Mouse (Mus musculus): Measurements from ENCODE around the gene Rab19. TPM values are rescaled to one million over a fixed set of nuclear protein-coding genes. Genes with fewer than 3 reads are reported as not detected.
"Not testable (repeated sequence)": the region's sequence is repeated elsewhere in the genome, so short reads cannot be mapped to it uniquely, and the experiment has no call there.

Gene Rab19
- polyA plus RNA-seq, 1 experiment: 2.7 TPM

DNA sequence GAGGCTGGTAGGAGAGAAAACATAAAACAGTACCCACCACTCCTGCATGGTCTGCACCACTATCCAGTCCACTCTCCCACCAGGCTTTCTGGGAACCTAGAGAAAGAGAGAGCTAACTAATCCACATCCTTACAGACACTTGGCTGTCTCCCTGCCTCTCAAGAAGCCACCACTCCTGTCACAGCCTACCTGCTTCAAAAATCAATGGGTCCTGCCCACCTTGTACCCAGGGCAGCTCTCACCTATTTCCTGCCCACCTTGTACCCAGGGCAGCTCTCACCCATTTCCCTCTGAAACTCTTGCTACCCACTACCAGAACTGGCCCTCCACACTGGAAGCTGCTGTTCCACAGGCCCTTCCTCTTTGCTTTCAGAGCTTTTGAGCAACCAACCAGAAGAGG, 8.9 kb upstream of the Rab19 start:
- H3K36me3 ChIP-seq (ENCODE audit: control insufficient read depth, insufficient read depth, low read length): no peaks in the 10 kb centered on the region
- peaks cover 9% of the 10 kb centered on the region; the same call in 1 of the 2 replicates for H3K4me1 ChIP-seq (ENCODE audit: control insufficient read depth, insufficient read depth, low read length)
- no peak overlapping the region for H3K27ac ChIP-seq (ENCODE audit: insufficient read depth, low read depth, low read length)
- TF ChIP-seq CTCF (conservative IDR thresholded peaks at IDR 0.05; ENCODE audit: insufficient read depth, insufficient read length, low read depth, low read length) (no peak), POLR2A (IDR thresholded peaks at IDR 0.05; ENCODE audit: low read depth, low read length) (no peak)
- H3K27me3 ChIP-seq (replicated peaks; ENCODE audit: control insufficient read depth, insufficient read depth, low read length): no peaks in the 10 kb centered on the region
- no peak for DNase-seq
- H3K4me3 ChIP-seq (ENCODE audit: insufficient read depth, low read depth, low read length): no peak overlapping the region

DNA sequence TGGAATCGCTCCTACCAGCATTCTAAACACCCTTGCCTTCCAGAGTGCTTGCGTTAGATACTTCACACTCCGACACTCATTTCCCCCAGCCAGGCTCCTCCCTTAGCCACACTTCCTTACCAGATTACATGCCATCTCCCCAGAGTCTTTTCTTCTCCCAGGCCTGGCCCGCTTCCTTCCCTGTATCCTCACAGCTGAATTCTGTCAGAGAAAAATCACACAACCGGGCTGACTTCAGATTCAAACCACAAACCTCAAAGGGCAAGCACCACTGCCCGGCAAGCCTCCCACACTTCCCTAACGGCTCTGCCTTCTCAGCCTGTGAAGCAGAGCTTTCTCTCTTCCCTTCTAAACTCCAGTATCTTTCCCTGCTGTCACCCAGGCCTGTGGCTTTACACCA, 8.2 kb upstream of the Rab19 start:
- no peaks in the 10 kb centered on the region for H3K36me3 ChIP-seq (ENCODE audit: control insufficient read depth, insufficient read depth, low read length)
- peaks cover 9% of the 10 kb centered on the region; the same call in 1 of the 2 replicates for H3K4me1 ChIP-seq (ENCODE audit: control insufficient read depth, insufficient read depth, low read length)
- H3K27ac ChIP-seq (ENCODE audit: insufficient read depth, low read depth, low read length): peak overlapping the region; percentile 40; the same call in 1 of the 2 replicates
- H3K27me3 ChIP-seq (replicated peaks; ENCODE audit: control insufficient read depth, insufficient read depth, low read length): no peaks in the 10 kb centered on the region
- no peak overlapping the region for H3K4me3 ChIP-seq (ENCODE audit: insufficient read depth, low read depth, low read length)
- WGBS: 35% methylated on average over 7 of the region's 7 CpGs
- TF ChIP-seq POLR2A (IDR thresholded peaks at IDR 0.05; ENCODE audit: low read depth, low read length): no peak
- TF ChIP-seq CTCF (conservative IDR thresholded peaks at IDR 0.05; ENCODE audit: insufficient read depth, insufficient read length, low read depth, low read length): no peak
- DNase-seq: peak; percentile 62

DNA sequence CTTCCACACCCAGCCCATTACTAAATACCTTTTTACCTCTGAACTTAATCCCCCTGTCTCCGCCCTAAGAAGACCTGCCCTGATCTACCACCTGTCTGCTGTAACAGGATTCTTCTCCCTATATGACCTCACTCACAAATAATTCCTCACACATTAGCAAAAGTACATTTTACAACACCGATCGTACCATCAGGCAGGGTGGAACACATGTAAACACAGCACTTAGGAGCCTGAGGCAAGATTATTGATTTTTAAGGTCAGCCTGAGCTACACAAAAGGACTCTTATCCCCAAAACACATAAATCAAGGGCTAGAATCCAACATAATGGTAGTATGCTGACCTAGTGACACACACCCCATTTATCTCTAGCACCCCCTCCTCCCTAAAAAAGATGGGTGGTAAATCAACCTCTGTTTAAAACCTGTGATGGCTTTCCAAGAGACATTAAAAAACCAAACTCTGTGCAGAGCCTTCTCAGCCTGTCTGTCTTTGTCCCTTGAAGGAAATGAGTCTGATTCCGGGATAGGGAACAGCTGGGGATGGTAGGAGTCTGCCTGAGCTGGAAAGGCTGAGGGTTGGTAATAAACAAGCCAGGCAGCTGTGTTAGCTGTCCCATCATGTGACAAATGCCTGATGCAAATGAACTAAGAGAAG, 7.5 kb upstream of the Rab19 start:
- Histone ChIP-seq H3K27ac (ENCODE audit: insufficient read depth, low read depth, low read length) (no peak overlapping the region), H3K4me3 (ENCODE audit: insufficient read depth, low read depth, low read length) (no peak overlapping the region), H3K36me3 (ENCODE audit: control insufficient read depth, insufficient read depth, low read length) (no peaks in the 10 kb centered on the region), H3K4me1 (ENCODE audit: control insufficient read depth, insufficient read depth, low read length) (peaks cover 9% of the 10 kb centered on the region; the same call in 1 of the 2 replicates), H3K27me3 (replicated peaks; ENCODE audit: control insufficient read depth, insufficient read depth, low read length) (no peaks in the 10 kb centered on the region)
- WGBS: 74% methylated on average over 4 of the region's 4 CpGs
- TF ChIP-seq POLR2A (IDR thresholded peaks at IDR 0.05; ENCODE audit: low read depth, low read length) (no peak), CTCF (conservative IDR thresholded peaks at IDR 0.05; ENCODE audit: insufficient read depth, insufficient read length, low read depth, low read length) (no peak)
- DNase-seq: peak; percentile 17

DNA sequence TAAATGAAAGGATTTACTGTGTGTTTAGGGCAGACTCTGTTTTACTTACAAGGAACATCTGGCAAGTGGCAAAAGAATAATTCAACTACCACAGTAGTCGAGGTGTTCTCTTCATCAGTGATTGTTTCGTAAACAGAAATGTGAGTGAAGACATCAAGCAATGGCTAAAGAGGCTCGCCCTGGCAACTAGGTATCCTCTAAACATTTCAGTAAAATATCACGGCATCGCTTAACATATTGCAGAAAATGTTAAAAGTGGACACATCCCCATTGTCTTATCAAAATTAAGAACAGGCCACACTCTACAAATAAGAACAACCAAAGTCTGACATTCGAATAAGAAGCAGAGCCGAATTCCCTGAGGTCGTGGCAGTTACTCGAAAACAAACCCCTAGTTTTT, 4.2 kb upstream of the Rab19 start:
- WGBS: 14% methylated on average over 9 of the region's 9 CpGs
- no peak for DNase-seq
- H3K27ac ChIP-seq (ENCODE audit: insufficient read depth, low read depth, low read length): no peak overlapping the region

DNA sequence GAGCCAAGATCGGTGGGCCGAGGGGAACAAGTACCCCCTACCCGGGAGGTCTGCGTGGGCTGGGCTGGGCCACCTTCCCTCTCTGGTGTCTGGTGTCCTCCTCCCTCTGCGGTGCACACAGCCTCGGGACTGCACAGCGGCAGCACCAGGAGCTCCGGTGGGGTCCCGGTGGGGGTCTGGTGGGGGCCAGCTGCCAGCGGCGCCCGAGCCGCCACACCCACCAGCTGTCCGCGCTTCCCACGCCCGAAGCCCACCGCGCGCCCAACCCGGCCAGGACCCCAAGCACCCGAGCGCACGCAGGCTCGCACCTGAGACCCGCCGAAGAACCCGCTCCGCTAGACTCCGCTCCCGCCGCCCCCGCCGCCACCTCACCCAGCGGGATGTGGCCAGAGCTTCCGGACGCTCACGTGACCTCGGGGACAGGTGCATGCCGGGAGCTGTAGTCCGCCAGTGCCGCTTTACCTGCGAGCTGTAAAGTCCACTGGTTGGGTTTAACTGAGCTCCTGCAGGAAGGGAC, 3.6 kb upstream of the Rab19 start, which contains the start of gene Slc37a3:
Gene Slc37a3, minus strand, starts transcription at position 365 of the 517 bp plus-strand sequence.
- WGBS: 0% methylated on average over 43 of the region's 43 CpGs
- Histone ChIP-seq H3K4me1 (ENCODE audit: control insufficient read depth, insufficient read depth, low read length) (peaks cover 9% of the 10 kb centered on the region; the same call in 1 of the 2 replicates), H3K4me3 (ENCODE audit: insufficient read depth, low read depth, low read length) (peak within 1 kb of the TSS; percentile 93), H3K36me3 (ENCODE audit: control insufficient read depth, insufficient read depth, low read length) (no peaks in the 10 kb centered on the region), H3K27me3 (replicated peaks; ENCODE audit: control insufficient read depth, insufficient read depth, low read length) (no peaks in the 10 kb centered on the region), H3K27ac (ENCODE audit: insufficient read depth, low read depth, low read length) (peak within 1 kb of the TSS; percentile 61; the same call in 1 of the 2 replicates)
- peak; percentile 94 for DNase-seq
- TF ChIP-seq CTCF (conservative IDR thresholded peaks at IDR 0.05; ENCODE audit: insufficient read depth, insufficient read length, low read depth, low read length) (no peak), POLR2A (IDR thresholded peaks at IDR 0.05; ENCODE audit: low read depth, low read length) (no peak)

More for the DNA sequence above, 4.2 kb upstream of the Rab19 start:
- TF ChIP-seq CTCF (conservative IDR thresholded peaks at IDR 0.05; ENCODE audit: insufficient read depth, insufficient read length, low read depth, low read length): no peak
- no peak for TF ChIP-seq POLR2A (IDR thresholded peaks at IDR 0.05; ENCODE audit: low read depth, low read length)
- Histone ChIP-seq H3K27me3 (replicated peaks; ENCODE audit: control insufficient read depth, insufficient read depth, low read length) (no peaks in the 10 kb centered on the region), H3K4me3 (ENCODE audit: insufficient read depth, low read depth, low read length) (peak overlapping the region; percentile 93), H3K36me3 (ENCODE audit: control insufficient read depth, insufficient read depth, low read length) (no peaks in the 10 kb centered on the region), H3K4me1 (ENCODE audit: control insufficient read depth, insufficient read depth, low read length) (peaks cover 9% of the 10 kb centered on the region; the same call in 1 of the 2 replicates)

DNA sequence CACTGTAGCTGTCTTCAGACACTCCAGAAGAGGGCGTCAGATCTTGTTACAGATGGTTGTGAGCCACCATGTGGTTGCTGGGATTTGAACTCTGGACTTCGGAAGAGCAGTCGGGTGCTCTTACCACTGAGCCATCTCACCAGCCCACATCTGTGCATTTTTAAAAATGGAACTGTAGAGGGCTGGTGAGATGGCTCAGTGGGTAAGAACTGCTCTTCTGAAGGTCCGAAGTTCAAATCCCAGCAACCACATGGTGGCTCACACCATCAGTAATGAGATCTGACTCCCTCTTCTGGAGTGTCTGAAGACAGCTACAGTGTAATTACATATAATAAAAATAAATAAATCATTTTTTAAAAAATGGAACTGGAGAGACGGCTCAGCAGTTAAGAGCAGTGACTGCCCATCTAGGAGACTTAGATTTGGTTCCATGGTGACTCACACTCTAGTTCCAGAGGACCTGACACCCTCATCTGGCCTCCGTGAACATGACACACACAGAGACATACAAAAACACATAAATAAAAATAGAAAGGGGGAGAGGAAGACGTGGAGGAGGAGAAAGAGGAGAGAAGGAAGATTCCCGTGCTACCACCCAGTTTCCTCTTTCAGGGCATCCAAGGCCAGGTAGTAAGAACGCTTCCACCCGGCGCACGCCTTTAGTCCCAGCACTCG, 2.7 kb upstream of the Rab19 start:
- WGBS: 72% methylated on average over 13 of the region's 13 CpGs
- H3K27ac ChIP-seq (ENCODE audit: insufficient read depth, low read depth, low read length); H3K4me3 ChIP-seq (ENCODE audit: insufficient read depth, low read depth, low read length); H3K27me3 ChIP-seq (replicated peaks; ENCODE audit: control insufficient read depth, insufficient read depth, low read length); DNase-seq; H3K4me1 ChIP-seq (ENCODE audit: control insufficient read depth, insufficient read depth, low read length); H3K36me3 ChIP-seq (ENCODE audit: control insufficient read depth, insufficient read depth, low read length): not testable (repeated sequence)

DNA sequence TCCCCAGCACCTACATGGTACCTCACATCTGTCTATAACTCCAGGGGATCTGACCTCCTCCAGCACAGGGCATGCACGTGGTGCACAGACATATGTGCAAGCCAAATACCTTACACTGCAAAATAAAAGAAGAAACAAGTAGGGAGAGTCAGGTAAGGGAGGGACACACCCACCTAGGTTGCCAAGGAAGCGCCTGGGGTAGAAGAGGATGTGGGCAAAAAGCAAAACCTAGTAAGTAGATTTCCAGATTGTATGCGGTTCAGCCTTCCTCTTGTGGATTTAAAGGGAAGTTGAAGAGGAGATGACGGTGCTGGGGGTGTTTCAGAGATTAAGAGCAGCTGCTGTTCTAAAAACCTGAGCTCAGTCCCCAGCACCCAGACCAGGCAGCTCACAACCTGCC, 1.8 kb upstream of the Rab19 start:
- TF ChIP-seq POLR2A (IDR thresholded peaks at IDR 0.05; ENCODE audit: low read depth, low read length): no peak
- TF ChIP-seq CTCF (conservative IDR thresholded peaks at IDR 0.05; ENCODE audit: insufficient read depth, insufficient read length, low read depth, low read length): no peak
- WGBS: 84% methylated on average over 4 of the region's 4 CpGs
- no peaks in the 10 kb centered on the region for H3K27me3 ChIP-seq (replicated peaks; ENCODE audit: control insufficient read depth, insufficient read depth, low read length)
- no peak for DNase-seq
- no peak overlapping the region for H3K27ac ChIP-seq (ENCODE audit: insufficient read depth, low read depth, low read length)
- peaks cover 9% of the 10 kb centered on the region; the same call in 1 of the 2 replicates for H3K4me1 ChIP-seq (ENCODE audit: control insufficient read depth, insufficient read depth, low read length)
- H3K36me3 ChIP-seq (ENCODE audit: control insufficient read depth, insufficient read depth, low read length): no peaks in the 10 kb centered on the region
- no peak overlapping the region for H3K4me3 ChIP-seq (ENCODE audit: insufficient read depth, low read depth, low read length)

All from kidney, adult 2 months (tissue).